Mouse (Mus musculus): ENCODE measurements around the gene Ucp2.

DNA sequence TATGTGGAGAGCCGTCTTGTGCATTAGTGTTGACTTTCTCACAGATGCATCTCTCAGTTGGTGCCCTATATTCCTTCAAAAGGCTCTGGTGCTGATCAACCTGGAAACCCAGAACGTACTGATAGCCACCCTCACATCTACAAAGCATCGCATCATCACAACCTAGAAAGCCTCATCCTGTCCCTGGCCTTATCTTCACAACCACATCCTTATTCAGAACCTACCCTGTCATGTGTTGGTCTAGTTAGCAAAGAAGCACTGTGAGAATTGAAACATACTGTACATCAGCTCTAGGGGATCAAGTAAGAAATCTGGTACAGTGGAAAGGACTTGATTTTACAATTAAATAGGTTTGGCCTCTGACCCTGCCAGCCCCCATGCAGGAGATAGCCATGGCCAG, 44.2 kb upstream of the Ucp2 start:
- TF ChIP-seq CTCF (IDR thresholded peaks at IDR 0.05; ENCODE audit: control insufficient read depth, insufficient read depth, insufficient read length) (no peak), MAX (IDR thresholded peaks at IDR 0.05) (no peak), USF1 (IDR thresholded peaks at IDR 0.05; ENCODE audit: low read depth) (no peak), FOSL1 (IDR thresholded peaks at IDR 0.05; ENCODE audit: insufficient read depth, low read length, poor library complexity, severe bottlenecking) (no peak)
